Mouse (Mus musculus): Measurements from ENCODE around the gene Stub1. TPM values are rescaled to one million over a fixed set of nuclear protein-coding genes. Genes with fewer than 3 reads are reported as not detected.

Stub1 gene
- polyA plus RNA-seq, 1 experiment from 2014 or later, result 353 TPM

- 92% methylated on average over 32 of the region's 32 CpGs for WGBS
- Histone ChIP-seq H3K4me2 (ENCODE audit: low read depth, severe bottlenecking) (no peak overlapping the region), H3K27ac (replicated peaks; ENCODE audit: low read depth, low read length) (no peak overlapping the region), H3K36me3 (ENCODE audit: control insufficient read depth, insufficient read depth, low read length) (peaks cover 4% of the 10 kb centered on the region; the same call in 1 of the 2 replicates), H3K27me3 (ENCODE audit: control insufficient read depth, insufficient read depth, low read length) (no peaks in the 10 kb centered on the region), H3K9ac (ENCODE audit: low read length) (no peak overlapping the region), H3K4me1 (ENCODE audit: control insufficient read depth, insufficient read depth, low read length) (peaks cover 37% of the 10 kb centered on the region), H3K4me3 (ENCODE audit: low read depth, low read length) (no peak overlapping the region), H3K9me3 (ENCODE audit: control insufficient read depth, low read length) (no peaks in the 10 kb centered on the region)
- DNase-seq (ENCODE audit: low spot score) (no peak), ATAC-seq (ENCODE audit: insufficient number of reproducible peaks, low FRiP score, low TSS enrichment, low read depth) (no peak)
Measured at GRCm38 (mm10) chr17:25877741-25878610, 44.8 kb upstream of the Stub1 start.

- Histone ChIP-seq H3K4me2 (ENCODE audit: low read depth, severe bottlenecking) (no peak overlapping the region), H3K27ac (replicated peaks; ENCODE audit: low read depth, low read length) (no peak overlapping the region), H3K4me3 (ENCODE audit: low read depth, low read length) (no peak overlapping the region), H3K9me3 (ENCODE audit: control insufficient read depth, low read length) (no peaks in the 10 kb centered on the region), H3K9ac (ENCODE audit: low read length) (no peak overlapping the region), H3K36me3 (ENCODE audit: control insufficient read depth, insufficient read depth, low read length) (peaks cover 4% of the 10 kb centered on the region; the same call in 1 of the 2 replicates), H3K27me3 (ENCODE audit: control insufficient read depth, insufficient read depth, low read length) (no peaks in the 10 kb centered on the region), H3K4me1 (ENCODE audit: control insufficient read depth, insufficient read depth, low read length) (peaks cover 32% of the 10 kb centered on the region)
- no peak for ATAC-seq (ENCODE audit: insufficient number of reproducible peaks, low FRiP score, low TSS enrichment, low read depth)
- no peak for DNase-seq (ENCODE audit: low spot score)
- 94% methylated on average over 3 of the region's 3 CpGs for WGBS
Measured at GRCm38 (mm10) chr17:25877025-25877424, 43.8 kb upstream of the Stub1 start.

GRCm38 (mm10) chr17:25876347-25876915 is 43.2 kb upstream of the Stub1 start:
- Histone ChIP-seq H3K4me3 (ENCODE audit: low read depth, low read length) (peak overlapping the region; percentile 76), H3K27ac (replicated peaks; ENCODE audit: low read depth, low read length) (no peak overlapping the region), H3K9ac (ENCODE audit: low read length) (no peak overlapping the region), H3K9me3 (ENCODE audit: control insufficient read depth, low read length) (no peaks in the 10 kb centered on the region), H3K27me3 (ENCODE audit: control insufficient read depth, insufficient read depth, low read length) (no peaks in the 10 kb centered on the region), H3K36me3 (ENCODE audit: control insufficient read depth, insufficient read depth, low read length) (0 out of 2 replicates have a peak, but pooled peaks cover 4% of the 10 kb centered on the region), H3K4me2 (ENCODE audit: low read depth, severe bottlenecking) (peak overlapping the region; percentile 88), H3K4me1 (ENCODE audit: control insufficient read depth, insufficient read depth, low read length) (peaks cover 26% of the 10 kb centered on the region)
- DNase-seq (ENCODE audit: low spot score) (no peak), ATAC-seq (ENCODE audit: insufficient number of reproducible peaks, low FRiP score, low TSS enrichment, low read depth) (no peak)
- 70% methylated on average over 10 of the region's 10 CpGs for WGBS

- H3K27me3 ChIP-seq (ENCODE audit: control insufficient read depth, insufficient read depth, low read length), result no peaks in the 10 kb centered on the region
- H3K27ac ChIP-seq (replicated peaks; ENCODE audit: low read depth, low read length), result peak overlapping the region; percentile 53
- peak overlapping the region; percentile 72 for H3K9ac ChIP-seq (ENCODE audit: low read length)
- H3K9me3 ChIP-seq (ENCODE audit: control insufficient read depth, low read length), result no peaks in the 10 kb centered on the region
- peaks cover 17% of the 10 kb centered on the region for H3K4me1 ChIP-seq (ENCODE audit: control insufficient read depth, insufficient read depth, low read length)
- DNase-seq (ENCODE audit: low spot score) (peak; percentile 91), ATAC-seq (ENCODE audit: insufficient number of reproducible peaks, low FRiP score, low TSS enrichment, low read depth) (peak; percentile 86)
- peak overlapping the region; percentile 76 for H3K4me3 ChIP-seq (ENCODE audit: low read depth, low read length)
- peak overlapping the region; percentile 88 for H3K4me2 ChIP-seq (ENCODE audit: low read depth, severe bottlenecking)
- H3K36me3 ChIP-seq (ENCODE audit: control insufficient read depth, insufficient read depth, low read length), result 0 out of 2 replicates have a peak, but pooled peaks cover 4% of the 10 kb centered on the region
- WGBS, result 1% methylated on average over 59 of the region's 59 CpGs
Measured at GRCm38 (mm10) chr17:25875171-25876136, 42.2 kb upstream of the Stub1 start.

- peak within 1 kb of the TSS; percentile 72 for H3K9ac ChIP-seq (ENCODE audit: low read length)
- H3K9me3 ChIP-seq (ENCODE audit: control insufficient read depth, low read length), result no peaks in the 10 kb centered on the region
- no peaks in the 10 kb centered on the region for H3K27me3 ChIP-seq (ENCODE audit: control insufficient read depth, insufficient read depth, low read length)
- H3K4me3 ChIP-seq (ENCODE audit: low read depth, low read length), result peak within 1 kb of the TSS; percentile 76
- DNase-seq (ENCODE audit: low spot score) (peak; percentile 100), ATAC-seq (ENCODE audit: insufficient number of reproducible peaks, low FRiP score, low TSS enrichment, low read depth) (peak; percentile 55; the same call in 1 of the 2 replicates)
- peaks cover 11% of the 10 kb centered on the region for H3K4me1 ChIP-seq (ENCODE audit: control insufficient read depth, insufficient read depth, low read length)
- WGBS, result under 1% methylated on average over 25 of the region's 25 CpGs
- H3K36me3 ChIP-seq (ENCODE audit: control insufficient read depth, insufficient read depth, low read length), result 0 out of 2 replicates have a peak, but pooled peaks cover 4% of the 10 kb centered on the region
- H3K4me2 ChIP-seq (ENCODE audit: low read depth, severe bottlenecking), result peak within 1 kb of the TSS; percentile 88
- H3K27ac ChIP-seq (replicated peaks; ENCODE audit: low read depth, low read length), result peak within 1 kb of the TSS; percentile 53
Measured at GRCm38 (mm10) chr17:25874721-25875170, 41.5 kb upstream of the Stub1 start, which contains the start of gene Mettl26. Mettl26 (plus strand) TSS chr17:25875074.

- 9% methylated on average over 14 of the region's 14 CpGs for WGBS
- ATAC-seq (ENCODE audit: insufficient number of reproducible peaks, low FRiP score, low TSS enrichment, low read depth), result no peak
- H3K4me3 ChIP-seq (ENCODE audit: low read depth, low read length), result peak overlapping the region; percentile 76
Measured at GRCm38 (mm10) chr17:25874148-25874720, 41.0 kb upstream of the Stub1 start.

GRCm38 (mm10) chr17:25873405-25874147 is 40.4 kb upstream of the Stub1 start:
- Histone ChIP-seq H3K4me1 (ENCODE audit: control insufficient read depth, insufficient read depth, low read length) (peaks cover 11% of the 10 kb centered on the region), H3K27ac (replicated peaks; ENCODE audit: low read depth, low read length) (no peak overlapping the region)
- 80% methylated on average over 11 of the region's 11 CpGs for WGBS

More at GRCm38 (mm10) chr17:25874148-25874720, 41.0 kb upstream of the Stub1 start:
- 0 out of 2 replicates have a peak overlapping the region, but pooled peaks have one; percentile 15 for H3K27ac ChIP-seq (replicated peaks; ENCODE audit: low read depth, low read length)
- peak overlapping the region; percentile 41 for H3K9ac ChIP-seq (ENCODE audit: low read length)
- peak overlapping the region; percentile 43; the same call in 1 of the 2 replicates for H3K4me2 ChIP-seq (ENCODE audit: low read depth, severe bottlenecking)
- no peaks in the 10 kb centered on the region for H3K9me3 ChIP-seq (ENCODE audit: control insufficient read depth, low read length)
- H3K4me1 ChIP-seq (ENCODE audit: control insufficient read depth, insufficient read depth, low read length), result peaks cover 11% of the 10 kb centered on the region
- DNase-seq (ENCODE audit: low spot score), result no peak
- 0 out of 2 replicates have a peak, but pooled peaks cover 4% of the 10 kb centered on the region for H3K36me3 ChIP-seq (ENCODE audit: control insufficient read depth, insufficient read depth, low read length)
- H3K27me3 ChIP-seq (ENCODE audit: control insufficient read depth, insufficient read depth, low read length), result no peaks in the 10 kb centered on the region

More at GRCm38 (mm10) chr17:25873405-25874147, 40.4 kb upstream of the Stub1 start:
- no peak for DNase-seq (ENCODE audit: low spot score)
- Histone ChIP-seq H3K9ac (ENCODE audit: low read length) (no peak overlapping the region), H3K9me3 (ENCODE audit: control insufficient read depth, low read length) (no peaks in the 10 kb centered on the region), H3K36me3 (ENCODE audit: control insufficient read depth, insufficient read depth, low read length) (0 out of 2 replicates have a peak, but pooled peaks cover 4% of the 10 kb centered on the region), H3K4me3 (ENCODE audit: low read depth, low read length) (peak overlapping the region; percentile 76; the same call in 1 of the 2 replicates), H3K4me2 (ENCODE audit: low read depth, severe bottlenecking) (peak overlapping the region; percentile 43; the same call in 1 of the 2 replicates), H3K27me3 (ENCODE audit: control insufficient read depth, insufficient read depth, low read length) (no peaks in the 10 kb centered on the region)
- ATAC-seq (ENCODE audit: insufficient number of reproducible peaks, low FRiP score, low TSS enrichment, low read depth), result no peak

Measured in limb, embryonic 11.5 days (tissue).